ENCODE assay signal across 11 mouse cellular contexts in the genomic region with DNA sequence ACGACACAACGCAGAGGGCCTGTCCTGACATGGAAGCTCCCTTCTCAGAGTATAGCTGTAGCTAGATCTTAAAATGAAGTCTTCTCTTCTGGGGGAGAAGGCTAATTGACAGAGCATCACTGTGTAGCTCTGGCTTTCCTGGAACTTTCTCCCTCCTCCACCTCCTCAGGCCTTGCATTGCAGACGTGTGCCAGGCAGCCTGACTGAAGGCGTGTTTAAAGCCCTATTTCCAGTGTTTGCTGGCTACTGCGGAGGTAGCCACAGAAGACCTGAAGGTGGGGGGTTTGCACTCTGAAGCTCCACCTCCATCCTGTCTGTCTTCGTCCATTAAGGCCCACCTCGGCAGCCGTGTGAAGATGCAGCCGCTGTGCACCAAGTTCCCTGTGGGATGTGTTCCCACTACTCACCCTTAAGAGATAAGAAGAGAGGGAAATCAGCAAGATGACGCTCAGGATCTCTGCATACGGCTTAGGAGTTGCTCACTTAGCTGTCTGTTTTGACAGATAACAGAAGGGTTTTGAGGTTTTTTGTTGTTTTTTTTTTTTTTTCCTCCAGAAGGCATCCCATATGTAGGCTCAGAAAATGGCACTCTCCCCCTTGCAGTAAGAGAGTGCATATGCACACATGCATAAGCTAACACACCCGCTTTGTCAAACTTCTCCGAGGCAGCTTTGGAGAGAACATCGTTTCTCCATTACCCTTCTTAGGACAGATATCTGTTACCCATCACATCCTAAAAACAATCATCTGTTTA.
A peak's percentile ranks its signal among the peaks of the same experiment; 100 is the strongest.
DNase-seq lines count a peak whose midpoint lies in the region; ATAC-seq lines count a peak whose summit lies in the region.
"Had no signal": no experiment of that assay in that cellular context is flagged by ENCODE, and none has a peak within 500 bp of the region (broad histone marks: within the 10 kb centered on the region; RNA-seq: fewer than 3 reads in every experiment).

No protein-coding gene starts in this region.

- H3K36me3 ChIP-seq in forebrain, embryonic 15.5 days = no peaks in the 10 kb centered on the region
- H3K36me3 ChIP-seq in forebrain, embryonic 11.5 days (ENCODE audit: control insufficient read depth, insufficient read depth, low read length) = no peaks in the 10 kb centered on the region
- H3K36me3 ChIP-seq in neural tube, embryonic 13.5 days = no peaks in the 10 kb centered on the region
- no peaks in the 10 kb centered on the region for H3K36me3 ChIP-seq in neural tube, embryonic 15.5 days
- H3K36me3 ChIP-seq in limb, embryonic 13.5 days = no peaks in the 10 kb centered on the region
- H3K36me3 ChIP-seq: heart, embryonic 15.5 days had no signal

- H3K4me2 ChIP-seq in forebrain, embryonic 15.5 days (replicated peaks) = no peak overlapping the region
- no peak overlapping the region for H3K4me2 ChIP-seq in forebrain, embryonic 11.5 days (ENCODE audit: low read depth, low read length, severe bottlenecking)
- 0 out of 2 replicates have a peak overlapping the region, but pooled peaks have one; percentile 20 for H3K4me2 ChIP-seq in neural tube, embryonic 13.5 days
- no peak overlapping the region for H3K4me2 ChIP-seq in neural tube, embryonic 15.5 days
- H3K4me2 ChIP-seq in limb, embryonic 13.5 days (replicated peaks) = peak overlapping the region; percentile 54
- H3K4me2 ChIP-seq: heart, embryonic 15.5 days had no signal

- WGBS in forebrain, embryonic 15.5 days = 77% methylated on average over 14 of the region's 14 CpGs
- WGBS in forebrain, embryonic 11.5 days = 84% methylated on average over 14 of the region's 14 CpGs
- 82% methylated on average over 14 of the region's 14 CpGs for WGBS in neural tube, embryonic 13.5 days
- 83% methylated on average over 14 of the region's 14 CpGs for WGBS in neural tube, embryonic 15.5 days
- 70% methylated on average over 14 of the region's 14 CpGs for WGBS in limb, embryonic 13.5 days

- ATAC-seq in forebrain, embryonic 15.5 days (replicated peaks) = peak; percentile 76
- ATAC-seq in forebrain, embryonic 11.5 days (replicated peaks; ENCODE audit: low FRiP score) = no peak
- 0 out of 2 replicates have a peak, but pooled peaks have one; percentile 10 for ATAC-seq in neural tube, embryonic 13.5 days (ENCODE audit: low read depth)
- no peak for ATAC-seq in neural tube, embryonic 15.5 days (ENCODE audit: low FRiP score)
- no peak for ATAC-seq in limb, embryonic 13.5 days (ENCODE audit: low FRiP score, low read depth)
- ATAC-seq in inflammation-experienced regulatory T-cells, adult 6 months = no peak
- no peak for ATAC-seq in erythroblast, adult 5-6 weeks (replicated peaks; ENCODE audit: low FRiP score, poor library complexity, severe bottlenecking)
- ATAC-seq: intestine, postnatal 0 days; liver, postnatal 0 days had no signal

- H3K27me3 ChIP-seq in forebrain, embryonic 15.5 days = no peaks in the 10 kb centered on the region
- H3K27me3 ChIP-seq in forebrain, embryonic 11.5 days (ENCODE audit: control insufficient read depth, insufficient read depth, low read length) = no peaks in the 10 kb centered on the region
- H3K27me3 ChIP-seq in neural tube, embryonic 13.5 days = no peaks in the 10 kb centered on the region
- no peaks in the 10 kb centered on the region for H3K27me3 ChIP-seq in neural tube, embryonic 15.5 days (replicated peaks)
- no peaks in the 10 kb centered on the region for H3K27me3 ChIP-seq in limb, embryonic 13.5 days

- H3K9me3 ChIP-seq in forebrain, embryonic 15.5 days = no peaks in the 10 kb centered on the region
- H3K9me3 ChIP-seq in forebrain, embryonic 11.5 days (ENCODE audit: control insufficient read depth, low read length) = no peaks in the 10 kb centered on the region
- H3K9me3 ChIP-seq in neural tube, embryonic 13.5 days = no peaks in the 10 kb centered on the region
- no peaks in the 10 kb centered on the region for H3K9me3 ChIP-seq in neural tube, embryonic 15.5 days (replicated peaks)
- no peaks in the 10 kb centered on the region for H3K9me3 ChIP-seq in limb, embryonic 13.5 days
- H3K9me3 ChIP-seq: heart, embryonic 15.5 days had no signal

- intact Hi-C loops in heart, postnatal 14 days (cut with DNase I) = loop anchor here (5.0 kb wide), 1 partner anchor 1947 kb away; no protein-coding TSS in a partner anchor

- H3K4me3 ChIP-seq in forebrain, embryonic 15.5 days = no peak overlapping the region
- H3K4me3 ChIP-seq in forebrain, embryonic 11.5 days (ENCODE audit: low read depth, low read length) = no peak overlapping the region
- H3K4me3 ChIP-seq in neural tube, embryonic 13.5 days = no peak overlapping the region
- H3K4me3 ChIP-seq in neural tube, embryonic 15.5 days (replicated peaks) = no peak overlapping the region
- H3K4me3 ChIP-seq in limb, embryonic 13.5 days = no peak overlapping the region
- H3K4me3 ChIP-seq: heart, embryonic 15.5 days had no signal

- 0 out of 2 replicates have a peak, but pooled peaks cover 9% of the 10 kb centered on the region for H3K4me1 ChIP-seq in forebrain, embryonic 15.5 days
- H3K4me1 ChIP-seq in forebrain, embryonic 11.5 days (replicated peaks; ENCODE audit: control insufficient read depth, insufficient read depth, low read length) = no peaks in the 10 kb centered on the region
- H3K4me1 ChIP-seq in neural tube, embryonic 13.5 days (replicated peaks) = peaks cover 5% of the 10 kb centered on the region
- no peaks in the 10 kb centered on the region; the same call in 1 of the 2 replicates for H3K4me1 ChIP-seq in neural tube, embryonic 15.5 days
- peaks cover 6% of the 10 kb centered on the region for H3K4me1 ChIP-seq in limb, embryonic 13.5 days

- no peak for DNase-seq in forebrain, embryonic 11.5 days (ENCODE audit: low spot score)
- DNase-seq in heart, postnatal 14 days = no peak

- no peak overlapping the region for H3K27ac ChIP-seq in forebrain, embryonic 15.5 days (replicated peaks)
- H3K27ac ChIP-seq in forebrain, embryonic 11.5 days (ENCODE audit: low read depth, low read length) = no peak overlapping the region
- no peak overlapping the region for H3K27ac ChIP-seq in neural tube, embryonic 13.5 days (replicated peaks)
- no peak overlapping the region for H3K27ac ChIP-seq in neural tube, embryonic 15.5 days (replicated peaks)
- H3K27ac ChIP-seq in limb, embryonic 13.5 days = no peak overlapping the region
- H3K27ac ChIP-seq: heart, embryonic 15.5 days had no signal

- no peak overlapping the region for H3K9ac ChIP-seq in forebrain, embryonic 15.5 days (replicated peaks)
- H3K9ac ChIP-seq in forebrain, embryonic 11.5 days (ENCODE audit: low read length) = no peak overlapping the region
- no peak overlapping the region for H3K9ac ChIP-seq in neural tube, embryonic 13.5 days
- no peak overlapping the region for H3K9ac ChIP-seq in neural tube, embryonic 15.5 days (replicated peaks)
- no peak overlapping the region for H3K9ac ChIP-seq in limb, embryonic 13.5 days
- H3K9ac ChIP-seq: heart, embryonic 15.5 days; liver, postnatal 0 days had no signal

Comparison
In these comparisons a context has a peak if more than half of its experiments do, and no peak if none do; other contexts are left out.
1. ATAC-seq: peak in forebrain, embryonic 15.5 days (single experiment) and neural tube, embryonic 13.5 days (single experiment); none in forebrain, embryonic 11.5 days (single experiment), neural tube, embryonic 15.5 days (single experiment), limb, embryonic 13.5 days (single experiment), inflammation-experienced regulatory T-cells, adult 6 months (single experiment) and erythroblast, adult 5-6 weeks (single experiment).
2. H3K4me2 ChIP-seq: peak in neural tube, embryonic 13.5 days (single experiment) and limb, embryonic 13.5 days (single experiment); none in forebrain, embryonic 15.5 days (single experiment), forebrain, embryonic 11.5 days (single experiment) and neural tube, embryonic 15.5 days (single experiment).